ENCODE assay signal across 13 mouse cellular contexts in the genomic region with DNA sequence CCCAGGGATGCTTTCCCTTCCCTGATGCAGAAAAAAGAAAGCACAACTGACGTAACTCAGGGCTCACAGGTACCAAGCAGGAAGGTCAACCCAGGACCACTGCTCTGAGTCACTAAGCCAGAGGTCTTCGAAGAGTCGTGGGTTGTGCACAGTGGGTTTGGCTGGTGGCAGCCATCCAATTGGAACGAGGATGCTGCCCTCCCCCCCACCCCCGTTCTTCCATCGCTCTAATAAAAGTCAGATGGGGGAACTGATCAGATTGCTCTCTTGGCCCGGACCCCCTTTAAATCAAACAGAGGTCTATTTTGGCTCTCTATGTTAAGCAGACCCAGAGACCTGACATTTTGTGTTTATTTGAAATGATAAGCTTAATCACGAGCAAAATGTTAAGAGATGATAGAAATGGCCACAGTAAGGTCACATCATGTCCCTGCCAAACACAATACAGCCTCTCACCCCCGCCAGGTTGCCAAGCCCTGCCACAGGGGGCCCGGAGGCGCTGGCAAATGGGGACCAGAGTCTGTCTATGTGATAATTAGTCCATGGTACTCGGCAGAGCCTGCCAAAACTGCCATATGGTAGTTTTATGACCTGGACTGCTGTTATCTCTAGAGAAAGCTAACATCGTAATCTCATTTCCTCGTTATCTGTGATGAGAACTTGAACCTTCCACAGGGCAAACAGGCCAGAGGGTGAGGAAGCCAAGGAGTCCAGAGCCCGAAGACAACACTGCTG.
DNase-seq lines count a peak whose midpoint lies in the region; ATAC-seq lines count a peak whose summit lies in the region.
"Had no signal": no experiment of that assay in that cellular context is flagged by ENCODE, and none has a peak within 500 bp of the region (broad histone marks: within the 10 kb centered on the region; RNA-seq: fewer than 3 reads in every experiment).

No protein-coding gene starts in this region.

- H3K27ac ChIP-seq in forebrain, embryonic 12.5 days = 0 out of 2 replicates have a peak overlapping the region, but pooled peaks have one; percentile 19
- H3K27ac ChIP-seq in forebrain, embryonic 11.5 days (ENCODE audit: low read depth, low read length) = no peak overlapping the region
- H3K27ac ChIP-seq in forebrain, embryonic 13.5 days = no peak overlapping the region
- H3K27ac ChIP-seq in heart, embryonic 12.5 days (ENCODE audit: poor library complexity, severe bottlenecking) = no peak overlapping the region
- H3K27ac ChIP-seq: layer of hippocampus, adult 2 months; liver, embryonic 15.5 days; midbrain, embryonic 13.5 days had no signal

- no peaks in the 10 kb centered on the region for H3K27me3 ChIP-seq in forebrain, embryonic 12.5 days
- no peaks in the 10 kb centered on the region for H3K27me3 ChIP-seq in forebrain, embryonic 11.5 days (ENCODE audit: control insufficient read depth, insufficient read depth, low read length)
- H3K27me3 ChIP-seq in forebrain, embryonic 13.5 days = no peaks in the 10 kb centered on the region
- no peaks in the 10 kb centered on the region for H3K27me3 ChIP-seq in heart, embryonic 12.5 days (replicated peaks)
- H3K27me3 ChIP-seq: liver, embryonic 15.5 days; midbrain, embryonic 13.5 days had no signal

- no peaks in the 10 kb centered on the region for H3K9me3 ChIP-seq in forebrain, embryonic 12.5 days
- no peaks in the 10 kb centered on the region for H3K9me3 ChIP-seq in forebrain, embryonic 11.5 days (ENCODE audit: control insufficient read depth, low read length)
- no peaks in the 10 kb centered on the region for H3K9me3 ChIP-seq in forebrain, embryonic 13.5 days (replicated peaks)
- peaks cover 12% of the 10 kb centered on the region; the same call in 1 of the 2 replicates for H3K9me3 ChIP-seq in heart, embryonic 12.5 days (replicated peaks)
- H3K9me3 ChIP-seq: liver, embryonic 15.5 days had no signal

- H3K36me3 ChIP-seq in forebrain, embryonic 12.5 days (replicated peaks) = no peaks in the 10 kb centered on the region
- no peaks in the 10 kb centered on the region for H3K36me3 ChIP-seq in forebrain, embryonic 11.5 days (ENCODE audit: control insufficient read depth, insufficient read depth, low read length)
- H3K36me3 ChIP-seq in forebrain, embryonic 13.5 days (ENCODE audit: poor library complexity, severe bottlenecking) = no peaks in the 10 kb centered on the region
- H3K36me3 ChIP-seq in heart, embryonic 12.5 days = no peaks in the 10 kb centered on the region
- H3K36me3 ChIP-seq: liver, embryonic 15.5 days; midbrain, embryonic 13.5 days had no signal

- no peak overlapping the region for H3K4me2 ChIP-seq in forebrain, embryonic 12.5 days
- no peak overlapping the region for H3K4me2 ChIP-seq in forebrain, embryonic 11.5 days (ENCODE audit: low read depth, low read length, severe bottlenecking)
- H3K4me2 ChIP-seq in forebrain, embryonic 13.5 days = no peak overlapping the region
- no peak overlapping the region for H3K4me2 ChIP-seq in heart, embryonic 12.5 days
- H3K4me2 ChIP-seq: liver, embryonic 15.5 days; midbrain, embryonic 13.5 days had no signal

- H3K9ac ChIP-seq in forebrain, embryonic 12.5 days = no peak overlapping the region
- no peak overlapping the region for H3K9ac ChIP-seq in forebrain, embryonic 11.5 days (ENCODE audit: low read length)
- no peak overlapping the region for H3K9ac ChIP-seq in forebrain, embryonic 13.5 days
- H3K9ac ChIP-seq in heart, embryonic 12.5 days = no peak overlapping the region
- H3K9ac ChIP-seq: liver, embryonic 15.5 days; midbrain, embryonic 13.5 days had no signal

- no peaks in the 10 kb centered on the region for H3K4me1 ChIP-seq in forebrain, embryonic 12.5 days
- H3K4me1 ChIP-seq in forebrain, embryonic 11.5 days (replicated peaks; ENCODE audit: control insufficient read depth, insufficient read depth, low read length) = no peaks in the 10 kb centered on the region
- 0 out of 2 replicates have a peak, but pooled peaks cover 4% of the 10 kb centered on the region for H3K4me1 ChIP-seq in forebrain, embryonic 13.5 days
- H3K4me1 ChIP-seq in heart, embryonic 12.5 days (replicated peaks) = peaks cover 21% of the 10 kb centered on the region
- H3K4me1 ChIP-seq: liver, embryonic 15.5 days; midbrain, embryonic 13.5 days had no signal

- no peak overlapping the region for H3K4me3 ChIP-seq in forebrain, embryonic 12.5 days (replicated peaks)
- H3K4me3 ChIP-seq in forebrain, embryonic 11.5 days (ENCODE audit: low read depth, low read length) = no peak overlapping the region
- H3K4me3 ChIP-seq in forebrain, embryonic 13.5 days = no peak overlapping the region
- no peak overlapping the region for H3K4me3 ChIP-seq in heart, embryonic 12.5 days
- H3K4me3 ChIP-seq: layer of hippocampus, adult 2 months; liver, embryonic 15.5 days; midbrain, embryonic 13.5 days had no signal

- 75% methylated on average over 15 of the region's 15 CpGs for WGBS in forebrain, embryonic 12.5 days
- WGBS in forebrain, embryonic 11.5 days = 70% methylated on average over 15 of the region's 15 CpGs
- WGBS in forebrain, embryonic 13.5 days = 62% methylated on average over 15 of the region's 15 CpGs
- WGBS in heart, embryonic 12.5 days = 36% methylated on average over 15 of the region's 15 CpGs

- DNase-seq in forebrain, embryonic 11.5 days (ENCODE audit: low spot score) = no peak
- DNase-seq in testis, postnatal 14 days (ENCODE audit: low spot score) = peak; percentile 8
- no peak for DNase-seq in testis, postnatal 10 days (ENCODE audit: low spot score)
- DNase-seq in urinary bladder, postnatal 36 days (ENCODE audit: low spot score in 2 of 2) = peak; percentile 35 to 41
- DNase-seq in layer of hippocampus, postnatal 25 days (ENCODE audit: extremely low spot score in 1 of 2, low spot score in 1 of 2) = no peak
- DNase-seq: right cerebral cortex, postnatal 25 days; thymus, postnatal 4 days had no signal

- no peak for ATAC-seq in forebrain, embryonic 12.5 days (ENCODE audit: low FRiP score)
- ATAC-seq in forebrain, embryonic 11.5 days (replicated peaks; ENCODE audit: low FRiP score) = no peak
- ATAC-seq in forebrain, embryonic 13.5 days = 0 out of 2 replicates have a peak, but pooled peaks have one; percentile 24
- ATAC-seq in heart, embryonic 12.5 days (ENCODE audit: insufficient number of reproducible peaks, low FRiP score) = no peak; the same call in 1 of the 2 replicates
- ATAC-seq: midbrain, embryonic 13.5 days had no signal

Comparison
In these comparisons a context has a peak if more than half of its experiments do, and no peak if none do; other contexts are left out.
1. DNase-seq: peak in testis, postnatal 14 days (single experiment) and urinary bladder, postnatal 36 days (2 of 2); none in forebrain, embryonic 11.5 days (single experiment), testis, postnatal 10 days (single experiment) and layer of hippocampus, postnatal 25 days (0 of 2).